Mouse (Mus musculus) spleen, adult 2 months (tissue): ENCODE results near the gene Fam20a.

Experiments used
- CTCF ChIP-seq: fragments of 200-500 bp; IDR thresholded peaks from 2 replicates; pipeline ENCODE4 v1.5.1; 2011; ENCODE audit warnings: mild to moderate bottlenecking, inconsistent platforms; ENCODE audit not compliant: insufficient read depth, insufficient read length, insufficient replicate concordance; ENCODE audit errors: extremely low read depth
- POLR2A ChIP-seq: fragments of 200-500 bp; IDR thresholded peaks from 2 replicates; pipeline ENCODE4 v1.6.1; 2011; ENCODE audit warnings: low read depth, low read length, inconsistent platforms

- no peak for TF ChIP-seq CTCF
- no peak for TF ChIP-seq POLR2A
Measured at GRCm38 (mm10) chr11:109668115-109668725, 53.9 kb downstream of the Fam20a start.
